Mouse (Mus musculus) R1 (cell line): ENCODE measurements around the gene Slc25a21.

ENCODE experiments used
- DNase-seq: peaks from one replicate; pipeline ENCODE4 v3.0.0-alpha.2; 2018; ENCODE audit warnings: low read depth, low spot score

The Slc25a21 gene

GRCm38 (mm10) chr12:56890891-56891726 is 306.2 kb downstream of the Slc25a21 start:
- no peak for DNase-seq

- DNase-seq = no peak
These were observed 319.5 kb downstream of the Slc25a21 start for GRCm38 (mm10) chr12:56877796-56878195.

GRCm38 (mm10) chr12:56876549-56876948 is 320.7 kb downstream of the Slc25a21 start:
- DNase-seq = no peak

- no peak for DNase-seq
These were observed 324.1 kb downstream of the Slc25a21 start for GRCm38 (mm10) chr12:56873204-56873603.

GRCm38 (mm10) chr12:56870569-56870968 is 326.7 kb downstream of the Slc25a21 start:
- no peak for DNase-seq

GRCm38 (mm10) chr12:56863873-56864562 is 333.3 kb downstream of the Slc25a21 start:
- no peak for DNase-seq

- no peak for DNase-seq
These were observed 344.6 kb downstream of the Slc25a21 start for GRCm38 (mm10) chr12:56852679-56853078.

GRCm38 (mm10) chr12:56851464-56851863 is 345.8 kb downstream of the Slc25a21 start:
- no peak for DNase-seq

- DNase-seq = no peak
These were observed 367.3 kb downstream of the Slc25a21 start for GRCm38 (mm10) chr12:56829945-56830344.

GRCm38 (mm10) chr12:56829455-56829883 is 367.8 kb downstream of the Slc25a21 start:
- DNase-seq = peak; percentile 61

- DNase-seq = no peak
These were observed 369.4 kb downstream of the Slc25a21 start for GRCm38 (mm10) chr12:56827808-56828384.

- no peak for DNase-seq
These were observed 372.6 kb downstream of the Slc25a21 start for GRCm38 (mm10) chr12:56824688-56825087.

- no peak for DNase-seq
These were observed 375.1 kb downstream of the Slc25a21 start for GRCm38 (mm10) chr12:56822122-56822521.

GRCm38 (mm10) chr12:56820604-56821003 is 376.7 kb downstream of the Slc25a21 start:
- no peak for DNase-seq

GRCm38 (mm10) chr12:56807483-56807882 is 389.8 kb downstream of the Slc25a21 start:
- DNase-seq = no peak

- no peak for DNase-seq
These were observed 390.2 kb downstream of the Slc25a21 start for GRCm38 (mm10) chr12:56807078-56807477.

GRCm38 (mm10) chr12:56804487-56804886 is 392.8 kb downstream of the Slc25a21 start:
- no peak for DNase-seq

GRCm38 (mm10) chr12:56798641-56799415 is 398.4 kb downstream of the Slc25a21 start:
- no peak for DNase-seq

- DNase-seq = no peak
These were observed 408.0 kb downstream of the Slc25a21 start for GRCm38 (mm10) chr12:56789236-56789635.

- DNase-seq = no peak
These were observed 412.0 kb downstream of the Slc25a21 start for GRCm38 (mm10) chr12:56785250-56785649.

GRCm38 (mm10) chr12:56781196-56781595 is 416.1 kb downstream of the Slc25a21 start:
- no peak for DNase-seq

GRCm38 (mm10) chr12:56779621-56780020 is 417.7 kb downstream of the Slc25a21 start:
- no peak for DNase-seq
